Mouse (Mus musculus): Measurements from ENCODE around the gene Iqcj. TPM values are rescaled to one million over a fixed set of nuclear protein-coding genes. Genes with fewer than 3 reads are reported as not detected.

Gene Iqcj
- total RNA-seq, 2 experiments from 2014 or later, result not detected

DNA sequence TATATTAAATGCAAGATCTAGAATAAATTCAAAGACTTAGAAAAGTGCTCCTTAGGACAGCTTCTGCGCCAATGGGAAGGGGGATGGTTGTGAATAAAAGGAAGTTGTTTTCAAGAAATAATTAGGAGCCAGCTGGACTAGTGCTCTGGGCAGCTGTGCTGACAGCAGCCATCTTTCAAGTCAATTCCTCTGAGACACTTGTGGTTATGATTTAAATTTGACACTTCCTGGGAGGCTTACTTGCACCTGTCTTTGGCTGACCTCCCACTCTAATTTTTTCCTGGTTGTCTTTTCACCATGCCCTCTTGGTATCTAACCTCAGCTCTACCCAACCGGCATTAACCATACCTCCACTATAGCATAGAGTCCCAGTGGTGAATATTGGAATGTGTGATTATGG lies 55.0 kb downstream of the Iqcj start:
- no peak for ATAC-seq (replicated peaks; ENCODE audit: low FRiP score, low TSS enrichment, poor library complexity, severe bottlenecking)

DNA sequence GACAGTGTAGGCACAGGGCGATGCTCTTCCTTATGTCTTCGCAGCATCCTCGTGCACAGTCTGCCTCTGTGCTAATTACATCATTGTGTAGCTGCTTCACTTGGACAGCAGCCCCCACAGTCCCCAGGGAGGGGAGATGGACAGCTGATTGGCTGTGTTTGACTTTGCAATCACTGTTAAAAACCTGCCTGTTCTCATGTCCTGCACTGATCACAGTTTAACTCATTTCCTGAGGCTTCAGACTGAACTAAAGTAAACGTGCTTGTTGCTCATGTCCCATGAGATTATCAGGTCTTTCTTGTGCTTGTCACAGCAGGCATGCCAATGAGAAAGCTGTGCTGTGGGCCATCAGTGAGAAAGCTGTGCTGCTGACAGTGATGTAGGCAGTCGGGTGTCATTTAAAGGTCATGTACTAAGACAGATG lies 60.5 kb downstream of the Iqcj start:
- ATAC-seq (replicated peaks; ENCODE audit: low FRiP score, low TSS enrichment, poor library complexity, severe bottlenecking), result no peak

DNA sequence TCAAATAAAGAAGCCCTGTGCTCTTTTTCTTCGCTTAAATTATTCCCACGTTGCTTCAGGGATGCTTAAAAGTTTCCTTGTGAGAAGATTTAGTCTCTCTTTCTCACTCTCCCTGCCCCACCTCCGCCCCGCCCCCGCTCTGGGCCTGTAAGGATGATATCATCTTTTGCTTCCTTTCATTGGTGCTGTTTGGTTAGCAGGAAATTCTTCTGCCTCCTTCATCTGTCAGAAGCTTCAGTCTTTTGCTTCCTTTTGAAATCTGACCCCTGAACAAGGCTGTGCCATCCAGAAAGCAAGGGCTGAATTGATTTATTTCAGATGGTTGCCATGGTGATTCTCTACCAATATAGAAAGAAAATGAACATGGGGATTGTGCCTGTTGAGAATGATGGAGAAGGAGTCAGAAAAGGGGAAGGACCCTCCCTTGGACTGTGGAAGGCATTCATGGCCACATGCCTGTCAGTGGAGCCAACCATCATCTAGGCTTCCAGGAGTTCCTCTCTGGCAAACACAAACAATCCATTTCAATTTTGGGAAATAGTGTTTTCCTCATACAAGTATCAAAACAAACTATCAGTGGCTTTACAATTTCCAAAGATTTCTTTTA lies 62.5 kb downstream of the Iqcj start:
- ATAC-seq (replicated peaks; ENCODE audit: low FRiP score, low TSS enrichment, poor library complexity, severe bottlenecking), result no peak

DNA sequence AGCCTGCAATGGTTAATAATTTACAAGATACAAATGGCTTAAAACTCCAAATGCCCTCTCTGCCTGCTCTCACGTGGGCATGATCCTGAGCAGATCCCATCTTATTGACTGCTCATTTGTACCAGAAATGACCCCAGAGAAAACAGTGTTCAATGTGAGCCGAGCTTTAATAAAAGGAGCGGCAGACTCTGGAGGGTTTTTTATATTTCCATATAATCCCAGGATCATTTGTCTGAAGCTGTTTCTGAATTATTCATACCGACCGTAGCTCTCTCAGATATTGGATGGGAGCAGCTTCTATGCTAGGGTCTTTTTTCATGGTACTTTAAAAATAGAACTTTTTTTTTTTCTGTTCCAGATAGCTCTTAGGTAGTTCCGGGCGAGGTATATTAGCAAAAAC lies 67.7 kb downstream of the Iqcj start:
- no peak for ATAC-seq (replicated peaks; ENCODE audit: low FRiP score, low TSS enrichment, poor library complexity, severe bottlenecking)

DNA sequence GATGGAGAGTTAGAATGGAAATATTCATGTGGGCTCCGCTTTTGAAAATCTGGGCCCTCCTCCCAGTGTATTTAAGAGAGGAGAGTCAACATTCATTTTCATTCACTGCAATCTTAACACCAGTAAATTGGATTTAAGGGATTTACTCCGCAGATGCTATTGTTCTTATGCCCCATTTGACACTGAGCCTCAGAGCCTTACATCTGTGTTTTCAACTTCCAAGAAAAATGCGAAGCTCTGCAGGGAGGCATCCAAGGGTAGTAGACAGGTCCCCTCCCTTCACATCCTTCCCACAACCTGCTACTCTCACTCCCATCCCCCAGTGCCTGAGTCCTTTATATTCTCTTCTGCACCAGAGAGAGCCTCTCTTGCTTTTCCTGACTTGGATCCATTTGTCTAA lies 68.1 kb downstream of the Iqcj start:
- no peak for ATAC-seq (replicated peaks; ENCODE audit: low FRiP score, low TSS enrichment, poor library complexity, severe bottlenecking)

DNA sequence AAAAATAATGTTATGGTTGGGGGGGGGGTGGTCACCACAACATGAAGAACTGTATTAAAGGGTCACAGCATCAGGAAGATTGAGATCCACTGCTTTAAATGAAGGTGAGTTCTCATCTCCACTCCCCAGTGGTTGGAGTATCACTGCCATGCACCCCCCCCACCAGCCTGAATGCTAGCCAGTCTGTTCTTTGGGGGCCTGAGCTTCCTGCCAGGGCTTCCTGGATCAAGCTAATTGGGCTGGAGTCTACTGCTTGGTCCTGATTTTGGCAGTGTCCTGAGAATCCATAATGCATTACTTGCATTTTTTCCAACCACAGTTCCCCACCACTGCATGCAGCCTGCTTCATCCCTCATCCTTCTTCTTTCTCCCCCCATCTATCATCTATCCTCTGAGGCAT lies 68.7 kb downstream of the Iqcj start:
- no peak for ATAC-seq (replicated peaks; ENCODE audit: low FRiP score, low TSS enrichment, poor library complexity, severe bottlenecking)

DNA sequence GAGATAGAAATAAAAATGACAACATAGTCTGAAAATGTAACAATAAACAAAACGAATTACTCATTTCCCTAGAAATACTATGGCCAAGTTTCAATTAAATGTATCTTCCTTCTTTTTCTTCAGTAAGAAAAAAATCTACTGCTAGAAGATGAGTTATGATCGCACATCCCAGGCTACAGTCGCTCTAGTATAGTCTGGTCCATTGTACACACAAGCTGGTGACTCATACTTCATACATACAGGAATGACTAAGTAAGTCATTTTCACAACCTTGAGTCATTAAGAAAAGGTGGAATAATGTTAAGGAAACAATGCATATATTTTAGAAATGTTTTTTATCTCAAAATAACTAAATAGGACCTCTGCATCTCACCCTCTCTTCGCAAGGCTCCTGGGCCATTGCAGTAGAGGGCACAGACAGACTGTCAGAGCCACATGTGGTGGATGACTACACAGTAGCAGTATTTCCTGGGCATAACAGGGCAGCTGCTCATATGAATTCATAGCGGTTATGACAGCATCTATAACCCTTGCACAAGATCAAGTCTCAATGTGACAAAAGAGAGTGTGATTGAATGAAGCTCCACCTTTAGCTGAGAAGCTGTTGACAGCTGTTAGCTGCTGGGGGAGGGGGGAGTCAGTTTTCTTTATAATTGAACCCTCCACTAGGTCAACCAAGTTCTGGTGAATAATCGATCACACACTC lies 70.1 kb downstream of the Iqcj start:
- no peak for ATAC-seq (replicated peaks; ENCODE audit: low FRiP score, low TSS enrichment, poor library complexity, severe bottlenecking)

DNA sequence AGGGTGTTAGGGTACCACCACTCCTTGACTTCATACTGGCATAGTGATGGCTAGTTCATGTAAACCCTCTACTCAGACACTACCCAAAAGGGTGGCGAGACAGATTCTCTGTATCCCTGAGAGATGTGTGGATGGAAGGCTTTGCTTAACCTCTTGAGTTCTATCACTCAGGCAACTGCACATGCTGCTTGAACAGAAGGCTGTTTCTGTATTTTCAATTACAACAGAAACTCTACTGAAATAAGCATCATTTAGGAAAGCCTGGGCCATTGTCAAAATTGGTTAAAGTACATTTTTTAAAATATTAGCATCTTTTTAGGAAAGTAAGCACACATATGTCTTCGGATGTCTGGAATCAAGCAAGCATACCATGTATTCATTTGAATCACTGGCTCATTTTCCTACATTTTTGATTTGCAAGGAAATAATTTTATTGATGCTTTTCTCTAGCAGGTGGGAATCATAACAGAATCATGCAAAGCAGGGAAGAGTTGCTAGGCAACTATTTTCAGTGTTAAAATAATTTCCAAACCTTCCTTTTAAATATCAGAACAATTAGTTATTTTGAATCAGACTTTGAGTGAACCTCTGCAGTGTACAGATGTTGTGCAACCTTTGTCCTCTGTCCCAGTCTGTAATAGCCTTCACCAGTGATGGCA lies 82.4 kb downstream of the Iqcj start:
- ATAC-seq (replicated peaks; ENCODE audit: low FRiP score, low TSS enrichment, poor library complexity, severe bottlenecking), result no peak

DNA sequence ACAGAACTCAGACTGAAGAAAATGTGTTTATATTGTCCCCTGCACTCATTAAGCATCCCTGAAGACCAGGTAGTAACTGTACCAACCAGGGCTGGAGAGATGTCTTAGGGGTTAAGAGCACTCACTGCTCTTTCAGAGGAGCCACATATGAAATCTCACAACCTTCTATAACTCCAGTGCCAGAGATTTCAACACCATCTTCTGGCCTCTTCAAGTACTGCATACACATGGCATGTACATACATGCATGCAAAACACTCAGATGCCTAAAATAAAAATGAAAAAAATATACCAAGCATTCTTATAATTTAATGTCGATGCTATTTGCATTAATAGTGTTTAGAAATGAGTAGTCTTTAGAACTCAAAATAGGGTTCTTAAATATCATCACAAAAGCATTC lies 88.0 kb downstream of the Iqcj start:
- ATAC-seq (replicated peaks; ENCODE audit: low FRiP score, low TSS enrichment, poor library complexity, severe bottlenecking), result no peak

DNA sequence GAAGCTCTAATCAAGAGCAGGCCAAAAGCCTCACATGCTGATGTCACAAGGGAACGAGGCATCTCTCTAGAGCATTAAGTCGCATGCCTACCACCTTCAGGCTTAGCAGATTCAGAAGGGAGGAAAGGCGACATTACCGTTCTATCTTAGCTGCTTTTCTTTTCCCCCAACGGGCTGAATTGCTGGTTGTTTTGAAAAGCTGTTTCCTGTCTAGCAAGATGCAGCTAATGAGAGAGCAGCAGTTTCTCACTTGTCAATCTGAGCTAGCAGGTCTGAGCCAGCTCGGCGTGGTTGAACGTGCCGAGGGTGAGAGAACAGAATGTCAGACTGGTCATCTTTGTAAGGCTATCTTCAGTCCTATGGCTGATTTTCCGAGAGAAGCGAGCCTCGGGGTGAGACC lies 91.3 kb downstream of the Iqcj start:
- no peak for ATAC-seq (replicated peaks; ENCODE audit: low FRiP score, low TSS enrichment, poor library complexity, severe bottlenecking)

DNA sequence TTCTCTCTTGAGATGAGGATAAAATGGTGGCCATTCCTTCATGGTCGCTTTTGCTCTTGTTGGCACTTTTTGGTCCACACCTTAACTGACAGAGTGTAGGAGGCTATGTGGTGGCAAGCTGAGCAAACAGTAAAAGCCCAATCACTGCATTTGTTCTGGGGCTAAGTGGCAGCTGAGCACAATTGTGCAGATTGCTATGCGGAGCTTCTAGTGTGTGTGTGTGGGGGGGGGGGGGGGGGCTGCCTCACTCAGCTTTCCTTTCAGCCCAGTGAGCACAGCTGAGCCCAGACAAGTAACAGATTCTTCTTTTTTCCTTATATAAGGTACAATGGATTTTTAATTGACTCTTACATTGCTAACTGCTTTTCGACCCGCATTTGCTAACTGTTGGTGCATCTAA lies 110.4 kb downstream of the Iqcj start:
- ATAC-seq (replicated peaks; ENCODE audit: low FRiP score, low TSS enrichment, poor library complexity, severe bottlenecking), result no peak

DNA sequence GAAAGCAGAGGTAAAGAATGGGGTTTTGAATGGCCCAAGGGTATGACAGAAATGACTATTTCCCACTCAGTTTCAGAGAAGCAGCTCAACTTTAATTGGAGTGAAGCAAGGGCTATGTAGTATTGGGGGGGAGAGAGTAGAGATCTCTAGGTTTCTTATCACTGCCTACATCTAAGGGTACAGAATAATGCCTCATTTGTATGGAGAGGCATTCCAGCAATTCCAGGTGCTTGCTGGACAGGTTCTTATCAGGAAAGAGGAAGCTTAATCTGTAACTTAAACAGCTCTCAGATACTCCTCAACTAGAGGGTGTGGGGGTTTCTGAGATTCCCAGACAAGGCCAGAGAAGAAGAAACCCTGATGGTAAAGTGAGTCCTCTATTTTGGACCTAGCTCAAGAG lies 120.3 kb downstream of the Iqcj start:
- no peak for ATAC-seq (replicated peaks; ENCODE audit: low FRiP score, low TSS enrichment, poor library complexity, severe bottlenecking)

DNA sequence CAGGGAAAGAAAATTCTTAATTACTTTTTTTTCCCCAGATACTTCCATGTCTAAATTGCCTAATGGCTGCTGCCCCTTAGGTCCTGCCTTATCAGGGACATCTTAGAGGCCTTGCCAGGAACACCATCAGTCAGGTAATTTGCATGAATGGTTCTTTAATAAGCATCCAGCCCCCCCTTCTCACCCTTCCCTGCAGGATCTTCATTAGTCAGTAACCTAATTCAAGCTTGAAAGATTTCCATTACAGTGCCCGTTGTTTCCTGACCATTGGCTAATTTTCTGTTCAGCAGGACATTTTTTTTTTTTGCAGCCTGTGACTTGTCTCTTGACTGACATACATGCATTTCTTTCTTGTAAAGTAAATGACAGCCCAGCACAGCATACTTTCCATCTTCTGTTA lies 123.8 kb downstream of the Iqcj start:
- no peak for ATAC-seq (replicated peaks; ENCODE audit: low FRiP score, low TSS enrichment, poor library complexity, severe bottlenecking)

DNA sequence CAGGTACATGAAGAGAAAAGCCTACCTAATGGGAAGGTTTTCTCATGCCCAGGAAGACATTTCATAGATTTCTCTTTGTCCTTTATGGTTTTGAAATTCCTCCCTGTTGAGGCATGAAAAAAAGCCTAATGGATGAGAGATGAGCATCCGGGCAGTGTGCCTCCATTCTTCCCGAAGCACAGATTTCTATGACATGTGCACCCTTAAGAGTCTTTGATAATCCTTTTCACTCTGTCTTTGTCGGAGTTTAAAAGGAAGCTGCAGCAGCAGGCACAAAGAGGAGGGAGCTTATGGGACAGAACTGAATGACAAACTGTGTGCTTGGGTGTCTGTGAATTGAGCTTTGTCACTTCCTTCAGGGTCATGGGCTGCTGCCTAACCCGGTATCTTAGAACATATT lies 127.4 kb downstream of the Iqcj start:
- ATAC-seq (replicated peaks; ENCODE audit: low FRiP score, low TSS enrichment, poor library complexity, severe bottlenecking), result no peak

DNA sequence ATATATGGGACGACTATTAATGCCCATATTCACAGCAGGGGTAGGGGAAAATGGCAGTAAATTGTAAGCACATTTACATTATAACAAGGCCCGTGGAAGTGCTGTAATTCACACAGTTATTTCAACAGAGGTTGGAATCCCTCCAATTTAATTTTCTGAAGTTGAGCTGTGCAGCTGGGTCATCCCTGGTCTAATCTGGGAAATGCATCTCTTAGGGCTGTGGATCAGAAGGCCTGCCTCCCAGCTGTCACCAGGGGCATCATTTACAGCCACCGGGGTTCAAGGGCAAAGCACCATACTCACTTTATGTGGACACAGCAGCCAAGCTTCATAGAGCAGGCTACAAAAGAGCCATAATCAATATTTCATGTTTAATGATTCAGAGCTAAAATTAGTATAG lies 144.1 kb downstream of the Iqcj start:
- no peak for ATAC-seq (replicated peaks; ENCODE audit: low FRiP score, low TSS enrichment, poor library complexity, severe bottlenecking)

DNA sequence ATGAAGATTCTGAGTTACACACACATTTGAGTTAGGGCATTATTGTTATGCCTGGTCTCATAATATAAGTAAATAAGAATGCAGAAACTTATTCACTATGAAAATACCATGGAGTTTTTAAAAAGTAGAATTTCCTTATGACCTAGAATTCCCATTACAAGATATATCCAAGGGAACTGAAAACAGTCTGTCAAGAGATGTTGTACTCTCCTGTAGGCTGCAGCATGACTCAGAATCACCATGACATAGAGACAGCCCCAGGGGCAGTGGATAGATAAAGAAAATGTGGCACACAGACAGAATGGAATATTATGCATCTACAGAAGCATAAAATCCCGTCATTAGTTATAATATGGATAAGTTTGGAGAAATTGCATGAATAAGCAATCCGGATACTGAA lies 150.9 kb downstream of the Iqcj start:
- ATAC-seq (replicated peaks; ENCODE audit: low FRiP score, low TSS enrichment, poor library complexity, severe bottlenecking), result no peak

DNA sequence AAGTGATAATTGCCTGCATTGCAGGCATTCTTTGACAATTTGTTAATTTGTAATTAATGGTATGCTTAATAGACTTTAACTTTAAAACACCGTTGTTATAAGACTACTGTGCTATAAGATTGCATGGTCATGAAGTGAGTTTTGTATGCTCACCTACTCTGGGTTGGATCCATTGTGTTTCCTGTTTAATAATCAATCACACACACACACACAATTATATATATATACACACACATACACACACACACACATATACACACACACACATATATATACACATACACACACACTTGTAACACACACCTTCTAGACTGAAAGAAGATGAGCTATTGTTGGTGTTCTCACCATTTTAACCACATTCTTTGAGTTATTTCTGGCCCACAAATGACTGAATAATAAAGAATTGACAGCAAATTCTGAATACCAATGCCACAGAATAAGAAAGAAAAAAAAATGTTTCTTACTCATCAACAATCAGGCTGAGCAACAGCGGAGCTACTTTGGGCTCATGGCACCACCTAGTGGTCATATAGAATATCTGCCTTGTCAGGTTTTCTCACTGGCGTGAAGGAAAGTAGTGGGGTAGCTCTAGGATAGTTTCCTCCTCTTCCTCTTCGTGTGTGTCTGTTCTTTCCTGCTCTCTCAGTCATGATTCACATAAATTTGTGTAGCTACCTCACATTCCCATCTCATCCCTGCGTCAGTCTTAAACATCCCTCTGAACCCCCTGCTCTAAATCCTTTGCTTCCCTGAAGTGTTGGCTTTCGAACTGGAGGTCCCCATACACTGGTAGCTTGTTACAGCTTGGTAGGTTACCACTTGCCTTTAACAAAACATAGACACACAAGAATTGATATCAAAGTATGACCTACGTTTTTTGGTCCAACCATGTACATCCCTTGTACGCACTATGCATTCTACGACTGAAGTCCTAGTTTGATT lies 153.7 kb downstream of the Iqcj start:
- ATAC-seq (replicated peaks; ENCODE audit: low FRiP score, low TSS enrichment, poor library complexity, severe bottlenecking), result 0 out of 2 replicates have a peak, but pooled peaks have one; percentile 61

DNA sequence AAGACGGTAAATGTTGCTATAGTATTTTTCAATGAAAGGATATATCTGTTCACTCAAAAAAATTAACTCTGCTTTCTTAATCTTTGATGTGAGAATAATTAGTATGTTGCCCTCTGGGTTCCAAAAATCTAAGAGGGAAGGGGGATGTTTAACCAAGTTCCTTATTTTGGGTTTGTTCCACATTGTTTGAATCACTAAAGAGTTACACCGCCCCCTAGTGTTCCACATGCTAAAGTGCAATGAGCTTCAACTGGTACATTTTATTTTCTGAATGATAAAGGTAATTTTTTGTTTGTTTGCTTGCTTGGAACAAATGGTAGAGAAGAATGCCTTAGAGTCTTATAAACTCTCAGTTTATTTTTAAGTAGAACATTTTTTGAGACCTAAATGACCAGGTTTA lies 161.5 kb downstream of the Iqcj start:
- ATAC-seq (replicated peaks; ENCODE audit: low FRiP score, low TSS enrichment, poor library complexity, severe bottlenecking), result no peak

DNA sequence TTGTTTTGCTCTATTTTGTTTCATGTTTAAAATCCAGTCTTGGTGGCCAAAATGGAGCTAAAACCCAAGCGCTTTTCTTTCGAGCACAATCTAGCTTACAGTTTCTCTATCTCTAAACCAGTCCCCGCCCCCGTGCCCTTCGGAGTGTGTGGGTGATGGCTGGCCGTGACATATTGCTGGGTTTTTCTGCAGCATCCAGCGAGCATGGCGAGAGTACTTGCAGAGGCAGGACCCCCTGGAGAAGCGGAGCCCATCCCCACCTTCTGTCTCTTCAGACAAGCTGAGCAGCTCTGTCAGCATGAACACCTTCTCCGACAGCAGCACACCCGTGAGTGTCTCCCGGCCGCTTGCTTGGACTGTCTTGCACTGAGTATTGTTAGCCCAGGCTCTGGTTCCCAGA lies 163.1 kb downstream of the Iqcj start:
- no peak for ATAC-seq (replicated peaks; ENCODE audit: low FRiP score, low TSS enrichment, poor library complexity, severe bottlenecking)
